Mouse (Mus musculus) ES-E14 (cell line): ENCODE measurements at regions not wholly inside any gene's neighbourhood (a gene's known extent, or its start where the extent isn't known, plus 50 kb on each side); places are given as distances from the start of the nearest gene placed in this dataset.

Experiments used
- DNase-seq: peaks from one replicate; pipeline ENCODE4 v3.0.0-alpha.2; 2013; ENCODE audit warnings: low read depth, low spot score
- H3K27ac ChIP-seq: 2 replicates; pipeline ENCODE4 v1.5.1; 2012; ENCODE audit warnings: low read depth, mild to moderate bottlenecking, low read length, moderate library complexity, mixed read lengths; ENCODE audit not compliant: poor library complexity, insufficient read depth, severe bottlenecking
- H3K36me3 ChIP-seq: 2 replicates; pipeline ENCODE4 v1.6.1; 2012; ENCODE audit warnings: mild to moderate bottlenecking, low read length, moderate library complexity, mixed read lengths; ENCODE audit not compliant: control insufficient read depth, poor library complexity, insufficient read depth, severe bottlenecking
- H3K4me1 ChIP-seq, 2 experiments: fragments of 150-350 bp in 1 of 2; sonication (generic) in 1 of 2; 2 replicates each; pipeline ENCODE4 v1.6.1; 2012; ENCODE audit warnings: low read length in 2 of 2, mild to moderate bottlenecking in 1 of 2, mixed read lengths in 1 of 2; ENCODE audit not compliant: control insufficient read depth in 2 of 2, insufficient read depth in 2 of 2, poor library complexity in 1 of 2
- H3K4me3 ChIP-seq, 2 experiments: fragments of 150-350 bp in 1 of 2; sonication (generic) in 1 of 2; 2 replicates each; pipeline ENCODE4 v1.5.1; 2012; ENCODE audit warnings: low read length in 2 of 2, low read depth in 1 of 2, mild to moderate bottlenecking in 1 of 2, mixed read lengths in 1 of 2; ENCODE audit not compliant: insufficient read depth in 1 of 2, poor library complexity in 1 of 2, severe bottlenecking in 1 of 2
- H3K9ac ChIP-seq: 2 replicates; pipeline ENCODE4 v1.6.1; 2012; ENCODE audit warnings: low read depth, mild to moderate bottlenecking, low read length, mixed read lengths; ENCODE audit not compliant: poor library complexity, insufficient read depth, severe bottlenecking
- H3K9me3 ChIP-seq: fragments of 150-350 bp; sonication (generic); 2 replicates; pipeline ENCODE4 v1.6.1; 2012; ENCODE audit warnings: low read depth, mild to moderate bottlenecking, low read length; ENCODE audit not compliant: control insufficient read depth, insufficient read depth
- CHD2 ChIP-seq: IDR thresholded peaks from 2 replicates; pipeline ENCODE4 v1.6.1; 2014; ENCODE audit warnings: mild to moderate bottlenecking, low read depth, low read length, inconsistent platforms
- HCFC1 ChIP-seq: IDR thresholded peaks from 2 replicates; pipeline ENCODE4 v1.6.1; 2012; ENCODE audit warnings: low read length, inconsistent platforms, borderline replicate concordance; ENCODE audit not compliant: insufficient read depth
- MAFK ChIP-seq: IDR thresholded peaks from 2 replicates; pipeline ENCODE4 v1.6.1; 2014; ENCODE audit warnings: mild to moderate bottlenecking, low read depth, low read length, inconsistent platforms; ENCODE audit not compliant: insufficient read depth
- ZC3H11A ChIP-seq: IDR thresholded peaks from 2 replicates; pipeline ENCODE4 v1.6.1; 2012; ENCODE audit warnings: low read depth, mild to moderate bottlenecking, inconsistent platforms, low read length, borderline replicate concordance
- ZNF384 ChIP-seq: IDR thresholded peaks from 2 replicates; pipeline ENCODE4 v1.6.1; 2012; ENCODE audit warnings: low read depth, low read length, inconsistent platforms
- in situ Hi-C, 2 experiments: fragments of 600-800 bp; cut with MboI; formaldehyde crosslinking; loops; one replicate each; pipeline ENCODE4 v1.15.1; 2025; ENCODE audit warnings: low sequenced_read_pairs in 2 of 2, inconsistent platforms in 1 of 2; ENCODE audit not compliant: unreplicated experiment in 2 of 2

DNA sequence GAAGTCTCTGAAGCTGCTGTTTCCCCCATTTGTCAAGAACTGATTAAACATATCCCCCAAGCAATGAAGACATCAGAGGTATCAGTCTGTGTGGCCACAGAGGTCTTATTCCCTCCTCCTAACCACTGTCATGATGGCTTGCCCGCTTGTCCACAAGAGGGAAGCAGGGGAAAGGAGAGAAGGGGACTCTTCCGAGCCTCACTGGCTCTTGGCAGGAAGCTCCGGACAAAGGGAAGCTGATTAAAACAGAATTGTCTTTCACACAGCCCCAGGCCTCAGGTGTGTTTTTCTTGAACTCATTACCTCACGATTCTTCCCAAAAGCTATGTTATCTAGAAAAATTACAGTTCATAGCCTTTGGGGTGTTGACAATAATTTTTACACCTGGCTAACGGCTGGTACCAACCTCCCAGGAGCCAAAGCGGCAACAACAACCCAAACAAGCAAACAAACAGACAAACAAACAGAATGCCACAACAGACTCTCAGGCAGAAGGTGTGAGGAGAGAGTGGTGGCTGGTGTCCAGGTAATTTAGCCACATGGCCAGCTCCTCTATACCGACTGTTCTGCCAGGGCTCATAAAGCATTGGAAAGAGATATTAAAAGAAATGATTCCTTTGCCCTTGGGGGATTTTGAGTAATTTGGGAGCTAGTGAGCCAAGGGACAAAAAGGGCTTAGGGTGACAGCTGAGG lies 68.9 kb upstream of the Tmem178 start:
- DNase-seq, result no peak
- no peak overlapping the region for H3K27ac ChIP-seq
- H3K4me3 ChIP-seq, result no peak overlapping the region
- no peaks in the 10 kb centered on the region for H3K36me3 ChIP-seq
- H3K4me1 ChIP-seq, result no peaks in the 10 kb centered on the region
- TF ChIP-seq HCFC1 (no peak), ZC3H11A (peak; percentile 6; the same call in 1 of the 2 replicates), CHD2 (no peak)
- H3K9me3 ChIP-seq, result no peaks in the 10 kb centered on the region
- in situ Hi-C loops, result no loop called here
- H3K9ac ChIP-seq, result no peak overlapping the region

DNA sequence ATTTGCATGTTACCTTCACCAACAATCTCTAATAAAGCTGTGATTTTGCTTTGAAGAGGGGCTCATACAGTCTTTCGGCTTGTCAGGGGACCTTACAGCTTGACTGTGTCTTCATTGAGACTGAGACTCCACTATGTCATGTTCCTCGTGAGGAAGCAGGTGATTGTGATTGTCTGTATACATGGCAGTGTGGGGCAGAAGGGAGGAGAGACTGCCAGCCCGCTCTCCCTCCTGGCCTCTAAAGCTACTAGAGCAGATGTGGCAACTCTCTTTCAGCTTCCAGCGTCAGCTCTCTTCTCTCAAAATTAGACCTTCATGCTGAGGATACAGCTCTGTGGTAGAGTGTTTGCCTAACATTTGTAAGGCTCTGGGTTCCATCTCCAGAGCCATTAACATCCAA lies 73.5 kb upstream of the Tmem178 start:
- TF ChIP-seq MAFK (no peak), HCFC1 (no peak), ZNF384 (no peak), ZC3H11A (no peak), CHD2 (no peak)
- Histone ChIP-seq H3K36me3 (no peaks in the 10 kb centered on the region), H3K9ac (no peak overlapping the region), H3K27ac (no peak overlapping the region), H3K9me3 (no peaks in the 10 kb centered on the region), H3K4me3 (no peak overlapping the region), H3K4me1 (no peaks in the 10 kb centered on the region)
- in situ Hi-C loops, result no loop called here
- no peak for DNase-seq

DNA sequence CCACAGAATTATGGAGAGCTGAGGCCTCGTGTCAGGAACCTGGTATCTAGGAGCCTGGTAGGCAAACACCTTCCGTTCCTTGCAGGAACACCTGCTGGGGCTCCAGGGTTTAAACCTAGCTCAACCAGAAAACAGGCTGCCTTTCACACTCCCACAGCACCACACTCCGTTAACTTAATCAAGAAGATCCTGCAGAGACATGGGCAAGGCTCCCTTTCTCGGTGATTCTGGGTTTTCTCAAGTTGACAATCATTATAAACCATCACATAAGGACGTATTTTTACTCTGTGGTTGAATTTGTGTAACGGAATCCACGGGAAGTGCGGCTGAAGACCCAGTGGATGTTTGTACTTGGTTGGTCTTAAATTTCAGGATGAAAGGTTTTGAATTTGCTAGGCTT lies 82.1 kb upstream of the Tmem178 start:
- no peak for DNase-seq
- Histone ChIP-seq H3K9ac (no peak overlapping the region), H3K9me3 (no peaks in the 10 kb centered on the region), H3K4me1 (no peaks in the 10 kb centered on the region), H3K27ac (peak overlapping the region; percentile 10; the same call in 1 of the 2 replicates), H3K4me3 (no peak overlapping the region), H3K36me3 (no peaks in the 10 kb centered on the region)
- in situ Hi-C loops, result no loop called here
- TF ChIP-seq CHD2 (no peak), ZNF384 (no peak)

DNA sequence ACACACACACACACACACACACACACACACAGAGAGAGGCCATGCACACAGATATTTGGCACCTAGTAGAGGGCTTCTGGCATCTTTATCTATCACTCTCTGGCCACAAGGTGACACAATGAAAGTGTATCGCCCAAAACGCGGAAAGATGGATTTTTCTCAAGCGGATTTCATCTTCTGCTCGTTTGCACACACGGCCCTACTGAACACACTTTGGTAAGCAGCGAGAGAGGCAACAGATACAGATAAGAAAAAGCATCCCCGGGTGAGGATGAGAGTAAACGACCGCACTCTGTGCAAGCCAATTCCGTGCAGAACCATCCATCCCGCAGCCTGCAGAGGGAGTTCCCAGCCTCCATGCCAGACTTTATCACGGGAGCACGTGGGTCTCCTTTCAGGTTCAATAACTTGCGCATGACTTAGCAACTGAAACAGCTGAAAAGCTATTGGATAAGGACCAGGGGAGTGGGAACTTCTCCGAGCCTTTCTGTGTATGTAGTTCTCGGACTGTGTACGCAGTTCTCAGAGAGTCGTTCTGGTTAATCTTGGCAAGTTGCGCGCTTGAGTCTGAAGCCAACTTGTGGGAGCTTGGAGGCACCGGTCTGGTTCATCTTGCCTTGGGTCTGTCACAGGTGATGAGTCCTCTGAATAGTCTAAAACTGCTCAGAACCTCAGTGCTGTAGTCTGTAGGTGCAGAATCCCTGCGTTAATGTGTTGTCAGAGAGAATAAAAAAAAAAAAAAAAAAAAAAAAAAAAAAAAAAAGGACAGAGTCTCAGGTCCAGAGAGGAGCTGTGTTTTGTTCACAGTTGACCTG lies 97.2 kb upstream of the Tmem178 start:
- H3K4me1 ChIP-seq, result no peaks in the 10 kb centered on the region
- H3K4me3 ChIP-seq, result no peak overlapping the region
- in situ Hi-C loops, result no loop called here
- 0 out of 2 replicates have a peak, but pooled peaks cover 2% of the 10 kb centered on the region for H3K9me3 ChIP-seq
- TF ChIP-seq ZC3H11A (no peak), ZNF384 (peak; percentile 84), MAFK (no peak), HCFC1 (no peak), CHD2 (no peak)
- no peaks in the 10 kb centered on the region for H3K36me3 ChIP-seq
- H3K9ac ChIP-seq, result no peak overlapping the region
- no peak overlapping the region for H3K27ac ChIP-seq
- DNase-seq, result no peak

DNA sequence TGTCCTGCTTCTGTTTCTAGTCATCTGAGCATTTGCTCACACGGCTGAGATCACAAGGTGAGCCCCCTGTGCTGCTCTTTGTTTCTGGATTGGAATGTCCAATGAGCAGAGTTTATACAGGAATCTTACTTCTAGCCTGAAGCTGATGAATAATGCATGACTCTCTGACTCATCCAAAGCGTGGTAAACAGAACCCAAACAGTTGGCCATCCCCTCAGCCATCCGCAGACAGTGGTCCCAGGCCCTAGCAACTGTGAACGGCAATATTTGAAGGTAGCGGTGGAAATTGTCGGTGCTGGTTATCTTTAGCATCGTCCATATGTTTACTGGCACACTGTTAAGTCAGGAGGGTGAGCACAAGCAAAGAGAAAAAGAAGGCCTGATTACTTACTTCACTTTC lies 99.1 kb upstream of the Tmem178 start:
- Histone ChIP-seq H3K9me3 (no peaks in the 10 kb centered on the region), H3K4me3 (no peak overlapping the region), H3K27ac (no peak overlapping the region), H3K9ac (no peak overlapping the region), H3K4me1 (no peaks in the 10 kb centered on the region), H3K36me3 (no peaks in the 10 kb centered on the region)
- no peak for DNase-seq
- in situ Hi-C loops, result no loop called here
- TF ChIP-seq ZC3H11A (no peak), MAFK (no peak), HCFC1 (no peak), ZNF384 (no peak)
